Mouse (Mus musculus) heart, postnatal 10 days (tissue): ENCODE data around the gene Coq9. TPM values are rescaled to one million over a fixed set of nuclear protein-coding genes. Genes with fewer than 3 reads are reported as not detected.
"Not testable (repeated sequence)": the region's sequence is repeated elsewhere in the genome, so short reads cannot be mapped to it uniquely, and the experiment has no call there.

ENCODE experiments used
- DNase-seq, 2 experiments: peaks; one replicate each; pipeline ENCODE4 v3.0.0; 2021
- intact Hi-C: fragments of 180-260 bp; cut with DNase I; formaldehyde crosslinking; loops from one replicate; pipeline ENCODE4 v1.15.1; 2025
- total RNA-seq, 2 experiments: library from RNA; stranded (reverse); gene quantifications; 2 replicates each; pipeline ENCODE4 v1.2.3; 2021

The Coq9 gene
- total RNA-seq, 2 experiments from 2014 or later = 332 to 338 TPM

DNA sequence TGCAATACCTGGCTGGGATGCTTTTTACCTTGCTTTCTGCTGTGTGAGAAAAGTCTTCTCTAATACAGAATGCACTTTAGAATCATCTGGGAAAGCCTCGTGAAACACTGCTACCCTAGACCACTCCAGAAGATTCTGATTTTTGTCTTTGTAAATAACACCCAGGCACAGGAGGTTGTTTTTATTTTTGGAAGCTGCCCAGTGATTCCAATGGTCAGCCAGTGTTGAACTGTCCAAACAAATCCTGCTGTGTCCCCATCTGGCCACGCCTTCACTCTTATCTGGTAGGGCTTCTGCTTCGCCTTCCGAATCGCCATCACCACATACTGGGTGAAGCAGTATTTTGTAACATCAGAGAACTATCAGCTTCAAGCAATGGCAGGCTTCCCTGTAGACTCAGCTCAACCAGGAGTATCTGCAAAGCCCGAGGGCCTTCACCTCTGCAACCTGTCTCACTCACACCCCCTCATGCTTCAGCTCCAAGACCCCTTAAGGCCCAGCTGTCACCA is 18.4 kb upstream of the Coq9 start:
- no peak for DNase-seq
- intact Hi-C loops = loop anchor here (5.0 kb wide), 1 partner anchor 217 kb away; the partner anchor contains the start of genes Fam192a and Rspry1

DNA sequence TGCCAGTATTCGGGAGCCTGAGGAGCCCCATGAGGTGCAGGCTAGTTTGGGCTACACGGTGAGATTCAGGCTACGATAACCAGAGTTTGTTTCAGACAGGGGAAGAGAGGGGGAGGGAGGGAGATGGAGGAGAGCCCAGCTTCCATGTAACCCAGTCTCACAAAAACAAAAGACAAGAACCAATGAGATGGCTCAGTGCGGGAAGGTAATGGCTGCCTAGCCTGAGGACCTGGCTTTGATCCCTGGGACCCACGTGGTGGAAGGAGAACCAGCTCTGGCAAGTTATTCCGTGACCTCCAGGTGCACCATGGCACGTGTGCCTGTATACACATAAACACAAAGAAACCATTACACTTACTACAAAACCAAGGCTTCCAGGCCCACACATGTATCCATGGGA is 17.6 kb upstream of the Coq9 start:
- intact Hi-C loops = no loop called here
- DNase-seq = no peak

DNA sequence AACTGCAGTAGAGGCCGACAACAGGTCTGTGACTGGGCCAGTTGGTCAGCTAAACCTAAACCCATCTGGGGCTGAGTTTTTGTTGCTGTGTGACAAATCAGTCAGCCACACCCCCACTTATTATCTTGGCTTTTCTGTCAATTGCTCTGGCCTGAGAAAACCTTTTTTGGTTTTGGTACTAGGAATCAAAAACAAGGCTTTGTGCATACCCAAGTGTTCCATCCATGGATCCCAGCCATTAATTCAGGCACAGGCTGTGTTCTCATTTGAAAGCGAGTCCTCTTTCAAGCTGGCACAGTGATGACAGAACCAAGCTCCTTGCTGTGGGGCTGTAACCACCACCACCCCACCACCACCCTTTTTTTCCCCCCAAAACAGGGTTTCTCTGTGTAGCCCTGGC is 16.7 kb upstream of the Coq9 start:
- no peak for DNase-seq
- intact Hi-C loops = no loop called here

DNA sequence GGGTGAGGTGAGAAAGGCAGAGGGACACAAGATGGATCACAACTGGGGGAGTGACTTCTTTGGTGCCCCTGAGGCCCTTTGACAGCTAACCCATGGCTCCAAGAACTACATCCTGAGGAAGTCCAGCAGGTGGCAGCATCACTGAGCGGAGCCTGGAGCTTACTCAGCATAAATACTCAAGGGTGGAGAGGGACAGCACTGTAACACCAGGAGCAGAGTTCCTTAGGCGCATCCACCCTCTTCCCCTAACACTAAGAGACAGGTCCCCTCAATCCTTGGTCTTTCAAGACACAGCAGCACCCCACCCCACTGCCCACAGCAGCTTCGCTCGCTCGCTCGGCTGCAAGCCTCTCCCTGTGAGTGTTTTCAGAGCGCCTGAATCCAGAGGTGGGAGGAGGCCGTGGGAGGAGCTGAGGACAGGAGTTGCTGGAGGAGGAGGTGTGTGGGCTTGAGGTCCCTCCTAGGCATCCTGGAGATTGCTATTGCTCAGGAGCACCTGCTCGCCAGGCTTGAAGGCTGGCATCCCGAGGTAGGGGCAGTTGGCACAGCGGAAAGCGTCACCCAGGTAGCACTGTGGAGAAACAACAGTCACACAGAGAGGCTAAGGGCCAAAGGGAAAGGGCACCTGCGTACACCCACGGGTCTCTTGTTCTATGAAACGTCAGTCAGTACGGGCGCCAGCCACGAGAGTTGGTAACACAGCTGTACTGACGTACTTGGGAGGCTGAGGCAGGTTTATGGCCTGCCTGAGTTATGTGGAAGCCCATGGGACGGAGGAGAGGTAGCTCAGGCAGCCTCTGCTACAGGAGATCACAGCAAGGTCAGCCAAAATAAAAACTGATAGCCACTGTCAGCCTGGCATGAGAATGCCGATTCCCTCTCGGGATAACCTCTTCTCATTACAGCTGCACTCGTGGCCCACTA is 15.2 kb upstream of the Coq9 start:
- peak; percentile 72 to 83 for DNase-seq
- intact Hi-C loops = loop anchor here (1.0 kb wide), 1 partner anchor 85 kb away; no protein-coding TSS in a partner anchor

DNA sequence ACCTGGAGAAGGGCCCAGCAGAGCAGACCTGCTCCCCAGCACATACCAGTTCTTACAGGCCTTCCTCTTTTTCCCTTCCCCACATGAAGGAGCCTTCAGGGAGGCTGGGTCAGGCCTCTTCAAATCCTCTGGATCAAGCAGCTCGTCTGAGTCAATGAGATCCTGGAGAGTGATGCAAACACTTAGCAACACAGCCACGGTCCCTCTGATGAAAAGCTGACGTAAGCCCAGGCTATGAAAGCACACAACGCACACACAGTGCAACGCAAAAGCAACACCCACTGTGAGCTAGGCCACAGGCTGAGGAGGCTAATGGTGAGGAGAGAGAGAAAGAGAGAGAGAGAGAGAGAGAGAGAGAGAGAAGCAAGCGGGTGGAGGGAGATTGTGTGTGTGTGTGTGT is 13.0 kb upstream of the Coq9 start:
- intact Hi-C loops = no loop called here
- DNase-seq = no peak

DNA sequence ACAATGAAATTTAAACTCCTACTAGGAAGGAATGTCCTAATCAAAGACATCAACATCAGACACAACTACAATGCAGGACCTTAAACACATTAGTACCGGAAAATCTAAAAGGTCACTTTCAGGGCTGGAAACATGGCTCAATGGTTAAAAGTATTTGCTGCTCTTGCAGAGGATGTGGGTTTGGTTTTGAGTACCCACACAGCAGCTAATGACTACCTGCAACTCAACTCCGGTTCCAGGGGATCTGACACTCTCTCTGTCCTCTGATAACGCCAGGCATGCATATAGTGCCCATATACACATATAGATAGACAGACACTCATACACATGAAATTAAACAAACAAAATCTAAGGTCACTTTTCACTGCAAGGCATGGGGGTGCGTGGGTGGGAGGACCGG is 11.9 kb upstream of the Coq9 start:
- DNase-seq = no peak
- intact Hi-C loops = no loop called here

DNA sequence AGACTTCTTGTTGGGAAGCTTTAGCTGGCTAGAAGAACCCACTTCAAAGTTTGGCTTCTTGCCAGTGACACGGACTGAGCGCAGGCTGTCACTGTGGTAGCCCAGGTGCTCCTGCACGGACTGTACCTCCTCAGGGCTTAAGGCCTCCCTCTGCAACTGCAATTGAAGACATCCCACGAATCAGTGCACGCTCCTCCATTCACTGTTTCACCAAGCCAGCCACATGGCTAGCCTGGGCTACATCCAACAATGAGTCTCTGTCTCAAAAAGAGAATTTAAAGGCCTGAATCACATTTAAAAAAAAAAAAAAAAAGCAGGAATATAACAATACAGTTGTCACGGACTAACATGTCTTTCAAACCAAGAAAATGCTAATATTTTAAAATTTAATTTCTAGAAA is 9.8 kb upstream of the Coq9 start:
- DNase-seq = no peak
- intact Hi-C loops = no loop called here

DNA sequence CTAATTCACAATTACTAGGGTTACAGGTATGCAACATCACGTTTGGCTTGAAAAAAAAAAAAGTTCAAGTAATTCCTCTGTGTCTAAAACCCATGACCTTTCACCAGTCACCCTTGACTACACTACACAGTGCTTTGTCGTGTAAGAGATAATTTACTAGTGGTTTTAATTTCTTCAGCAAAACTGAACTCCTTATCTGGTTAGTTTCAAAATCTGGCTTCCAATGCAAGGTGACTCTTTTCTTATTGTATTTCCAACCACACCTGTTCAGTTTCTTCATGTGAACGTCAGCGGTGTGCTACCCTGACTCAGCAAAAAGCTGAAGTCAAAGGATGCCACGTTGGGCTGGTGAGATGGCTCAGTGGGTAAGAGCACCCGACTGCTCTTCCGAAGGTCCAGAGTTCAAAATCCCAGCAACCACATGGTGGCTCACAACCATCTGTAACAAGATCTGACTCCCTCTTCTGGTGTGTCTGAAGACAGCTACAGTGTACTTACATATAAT is 4.2 kb upstream of the Coq9 start:
- intact Hi-C loops, DNase-seq: not testable (repeated sequence)

DNA sequence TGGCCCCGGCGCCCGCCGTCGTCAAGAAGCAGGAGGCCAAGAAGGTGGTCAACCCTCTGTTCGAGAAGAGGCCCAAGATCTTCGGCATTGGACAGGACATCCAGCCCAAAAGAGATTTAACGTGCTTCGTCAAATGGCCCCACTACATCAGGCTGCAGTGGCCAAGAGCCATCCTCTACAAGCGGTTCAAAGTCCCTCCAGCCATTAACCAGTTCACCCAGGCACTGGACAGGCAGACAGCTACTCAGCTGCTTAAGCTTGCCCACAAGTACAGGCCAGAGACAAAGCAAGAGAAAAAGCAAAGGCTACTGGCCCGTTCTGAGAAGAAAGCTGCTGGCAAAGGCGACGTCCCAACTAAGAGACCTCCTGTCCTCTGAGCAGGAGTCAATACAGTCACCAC is 2.4 kb upstream of the Coq9 start:
- intact Hi-C loops = loop anchor here (5.0 kb wide), 1 partner anchor 448 kb away; the partner anchor contains the start of gene Herpud1
- DNase-seq = not testable (repeated sequence)

DNA sequence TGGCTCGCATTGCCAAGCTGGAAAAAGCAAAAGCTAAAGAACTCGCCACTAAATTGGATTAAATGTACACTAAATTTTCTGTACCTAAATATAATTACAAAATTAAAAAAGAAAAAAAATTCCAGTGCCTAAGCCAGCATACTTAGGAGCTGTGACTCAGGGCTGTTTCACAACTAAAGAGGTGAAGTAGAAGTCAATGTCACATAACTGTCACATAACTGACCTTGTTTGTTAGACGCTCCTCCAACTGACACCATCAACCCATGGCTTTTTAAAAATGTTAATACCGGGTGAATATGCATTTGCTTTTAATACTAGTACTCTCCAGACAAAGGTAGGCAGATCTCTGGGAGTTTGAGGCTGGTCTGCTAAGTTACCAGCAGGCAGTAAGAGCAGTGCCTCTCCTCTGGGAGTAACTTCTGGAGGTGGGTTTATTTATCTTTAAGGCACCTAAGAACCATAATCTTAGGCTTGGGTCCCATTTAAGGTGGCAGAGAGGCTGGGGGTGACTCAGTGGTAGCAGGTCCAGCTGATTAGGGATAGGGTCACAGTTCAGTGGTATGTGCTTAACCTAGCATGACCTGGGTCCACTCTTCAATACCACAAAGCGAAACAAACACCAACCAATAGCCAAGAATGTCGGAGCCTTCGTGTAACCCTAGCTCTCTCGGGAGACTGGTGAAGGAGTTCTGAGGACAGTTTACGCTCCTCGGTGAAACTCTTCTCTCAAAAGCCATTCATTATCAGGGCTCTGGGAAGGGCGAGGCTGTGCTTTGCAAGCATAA is 1.5 kb upstream of the Coq9 start:
- no peak for DNase-seq
- intact Hi-C loops = loop anchor here (5.0 kb wide), 1 partner anchor 449 kb away; the partner anchor contains the start of gene Herpud1

DNA sequence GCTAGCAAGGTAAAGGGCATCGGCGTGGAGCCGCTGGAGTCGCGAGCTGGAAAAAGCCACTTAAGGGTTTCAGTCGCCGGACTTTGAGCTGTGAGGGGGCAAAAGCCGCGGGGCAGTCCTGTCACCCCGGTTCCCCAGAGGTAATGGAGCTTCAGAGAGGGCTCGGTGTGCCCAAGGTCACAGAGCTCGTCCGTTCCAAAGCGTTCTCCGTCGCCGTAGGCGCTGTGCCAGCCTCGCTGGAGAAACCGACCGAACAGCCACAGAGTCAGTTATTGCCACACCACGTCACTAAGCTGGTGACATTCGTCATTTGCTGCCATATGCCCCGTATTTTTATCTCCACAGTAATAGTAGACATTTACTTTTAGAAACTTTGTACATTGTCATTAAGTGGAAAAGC is 479 bp downstream of the Coq9 start:
- intact Hi-C loops = loop anchor here (5.0 kb wide), 1 partner anchor 451 kb away; the partner anchor contains the start of gene Herpud1
- DNase-seq = peak; percentile 89 to 90

DNA sequence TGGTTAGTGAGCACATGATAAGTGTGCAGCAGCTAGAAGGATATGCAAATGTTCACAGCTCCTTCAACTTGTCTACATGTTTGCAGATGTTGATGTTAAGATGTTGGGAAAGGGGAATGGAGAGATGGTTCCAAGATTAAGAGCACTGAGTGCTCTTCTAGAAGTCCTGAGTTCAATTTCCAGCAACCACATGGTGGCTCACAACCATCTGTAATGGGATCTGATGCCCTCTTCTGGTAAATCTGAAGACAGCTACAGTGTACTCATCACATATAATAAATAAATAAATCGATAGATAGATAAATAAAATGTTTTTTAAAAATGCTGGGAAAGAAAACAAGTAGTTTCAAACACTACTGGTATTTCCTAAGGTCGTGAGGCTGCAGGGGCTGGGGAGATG is 3.1 kb downstream of the Coq9 start:
- no peak for DNase-seq
- intact Hi-C loops = no loop called here

DNA sequence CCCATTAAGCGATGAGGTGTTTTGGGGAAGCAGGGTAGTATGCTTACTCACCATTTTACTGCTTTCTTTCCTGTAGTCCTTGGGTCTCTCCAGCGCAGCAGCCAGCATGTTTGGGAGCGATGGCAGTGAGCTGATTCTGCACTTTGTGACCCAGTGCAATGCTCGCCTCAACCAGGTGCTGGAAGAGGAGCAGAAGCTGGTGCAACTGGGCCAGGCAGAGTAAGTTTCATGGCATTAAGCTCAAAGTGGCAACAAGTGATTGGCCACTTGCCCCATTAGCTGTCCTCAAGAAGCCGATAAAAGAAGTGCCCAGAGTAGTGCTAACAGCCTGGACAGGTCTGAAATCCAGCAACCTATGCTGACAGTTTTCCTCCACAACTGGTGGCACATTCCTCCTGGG is 11.9 kb downstream of the Coq9 start:
- intact Hi-C loops = no loop called here
- no peak for DNase-seq

DNA sequence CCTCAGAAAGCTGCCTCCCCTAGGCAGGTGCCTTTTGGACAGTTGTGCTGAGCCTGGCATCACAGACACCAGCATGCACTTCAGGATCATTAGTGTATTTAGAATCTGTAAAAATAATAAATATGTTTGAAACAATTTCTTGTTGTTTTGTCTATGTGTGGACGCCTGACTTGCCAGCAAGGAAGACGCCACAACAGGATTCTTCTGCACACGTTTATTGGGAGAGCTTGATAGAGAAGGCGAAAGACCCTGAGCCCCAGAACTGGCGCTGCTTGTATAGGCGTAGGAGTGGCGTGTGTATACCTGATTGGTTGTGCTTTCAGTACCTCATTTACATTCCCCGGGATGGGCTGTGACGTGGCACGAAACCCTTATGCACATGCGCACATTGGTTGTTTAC is 16.6 kb downstream of the Coq9 start:
- intact Hi-C loops, DNase-seq: not testable (repeated sequence)

DNA sequence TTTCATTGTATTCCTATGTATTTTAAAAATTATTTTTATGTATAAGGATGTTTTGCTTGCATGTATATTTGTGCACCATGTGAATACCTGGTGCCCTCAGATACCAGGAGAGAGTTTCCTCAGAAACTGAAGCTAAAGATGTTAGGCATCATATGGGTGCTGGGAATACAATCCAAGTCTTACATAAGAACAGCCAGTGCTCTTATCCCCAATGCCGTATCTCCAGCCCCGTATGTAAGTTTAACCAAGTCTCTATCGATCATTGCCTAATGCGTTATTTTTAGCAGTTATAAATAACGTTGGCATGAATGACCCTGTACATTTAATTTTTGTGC is 18.9 kb downstream of the Coq9 start:
- no peak for DNase-seq
- intact Hi-C loops = no loop called here

DNA sequence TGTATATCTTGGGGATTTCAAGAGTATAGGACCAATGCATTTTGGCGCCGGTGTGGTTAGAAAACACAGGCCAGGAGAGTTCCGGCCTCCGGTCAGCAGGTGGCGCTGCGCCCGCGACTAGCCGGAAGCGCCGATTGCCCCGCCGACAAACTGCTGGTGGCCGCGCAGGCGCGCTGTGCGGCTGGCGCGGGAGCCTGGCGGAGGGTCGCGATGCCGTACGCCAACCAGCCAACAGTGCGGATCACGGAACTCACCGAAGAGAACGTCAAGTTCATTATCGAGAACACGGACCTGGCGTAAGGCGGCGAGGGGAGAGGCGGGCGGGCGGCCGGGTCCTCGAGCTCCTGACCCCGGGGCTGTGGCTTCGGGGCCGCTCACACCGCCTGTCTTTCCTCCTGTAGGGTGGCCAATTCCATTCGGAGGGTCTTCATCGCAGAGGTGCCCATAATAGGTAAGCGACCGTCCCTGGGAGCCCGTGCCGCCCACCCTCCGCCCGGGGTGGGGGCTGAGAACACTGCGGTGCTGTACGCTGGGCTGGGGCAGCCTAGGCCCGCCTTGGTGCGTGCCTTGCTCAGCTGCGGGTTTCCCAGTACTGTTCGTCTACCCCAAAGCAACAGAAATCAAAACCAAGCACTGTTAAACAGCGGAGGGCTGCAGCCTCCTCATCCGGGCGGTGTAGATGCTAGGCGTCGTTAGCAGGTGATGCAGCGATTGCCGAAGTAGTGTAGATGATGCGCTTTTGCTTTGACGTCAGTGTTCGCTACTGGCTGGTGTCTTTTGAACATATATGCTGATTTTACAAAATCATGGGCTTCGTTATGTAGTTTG is 19.4 kb downstream of the Coq9 start, which contains the start of gene Polr2c:
Polr2c (plus strand) TSS at position 105 of the 828 bp plus-strand sequence.
- intact Hi-C loops = no loop called here
- DNase-seq = peak; percentile 92 to 96

DNA sequence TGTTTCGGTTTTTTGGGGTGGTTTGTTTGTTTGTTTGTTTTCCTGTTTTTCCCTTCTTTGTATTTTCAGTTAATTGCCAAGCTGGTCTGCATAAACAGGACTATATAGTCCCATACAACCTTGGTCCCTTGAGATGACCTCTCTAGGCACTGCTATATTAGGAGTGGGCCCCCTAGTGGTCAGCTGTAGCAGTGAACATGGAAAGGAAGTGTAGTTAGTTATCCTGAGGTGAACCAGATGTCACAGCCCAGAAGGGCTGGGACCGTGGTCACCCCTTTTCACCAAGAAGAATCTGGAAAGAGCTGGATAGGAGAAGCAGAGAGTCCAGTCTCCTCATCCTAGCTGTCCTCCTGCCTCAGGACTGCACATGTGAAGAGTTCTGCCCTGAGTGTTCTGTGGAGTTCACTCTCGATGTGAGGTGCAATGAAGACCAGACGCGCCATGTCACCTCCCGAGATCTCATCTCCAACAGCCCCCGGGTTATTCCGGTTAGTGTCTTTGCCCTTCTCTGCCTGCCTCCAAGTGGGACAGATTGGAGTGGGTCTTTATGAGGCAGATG is 23.3 kb downstream of the Coq9 start:
- intact Hi-C loops = no loop called here

DNA sequence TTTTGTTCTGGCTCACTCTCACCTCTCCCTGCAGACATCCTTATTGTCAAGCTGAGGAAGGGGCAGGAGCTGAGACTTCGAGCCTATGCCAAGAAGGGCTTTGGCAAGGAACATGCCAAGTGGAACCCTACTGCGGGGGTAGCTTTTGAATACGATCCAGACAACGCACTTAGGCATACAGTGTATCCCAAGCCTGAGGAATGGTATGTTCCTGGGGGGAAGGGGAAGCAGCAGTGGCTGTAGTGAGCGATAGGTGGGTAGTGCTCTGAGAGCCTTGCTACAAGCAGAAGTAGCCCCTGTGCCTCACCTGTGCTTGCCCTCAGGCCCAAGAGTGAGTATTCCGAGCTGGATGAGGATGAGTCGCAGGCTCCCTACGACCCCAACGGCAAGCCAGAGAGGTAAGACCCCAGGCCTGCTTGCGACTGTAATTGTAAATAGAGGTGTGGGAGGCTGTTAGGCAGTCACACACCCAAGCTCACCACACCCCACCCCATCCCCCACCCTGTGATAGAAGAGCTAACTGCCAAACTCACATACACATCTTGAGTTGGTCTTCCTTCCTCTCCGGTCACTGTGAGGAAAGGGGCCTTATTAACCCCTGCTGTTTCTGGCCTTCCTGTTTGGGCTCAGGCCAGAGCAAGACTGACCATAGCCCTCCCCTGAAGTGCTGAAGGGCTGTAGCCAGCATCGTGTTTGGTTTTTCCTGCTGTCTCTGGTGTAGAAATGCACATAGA is 24.5 kb downstream of the Coq9 start:
- peak in 1 of 2 experiments; percentile 37 for DNase-seq
- intact Hi-C loops = no loop called here

More for the DNA sequence above, 23.3 kb downstream of the Coq9 start:
- peak; percentile 71 to 83 for DNase-seq
